Mouse (Mus musculus) liver, embryonic 11.5 days (tissue): Measurements from ENCODE around the gene Mettl7a2. TPM values are rescaled to one million over a fixed set of nuclear protein-coding genes. Genes with fewer than 3 reads are reported as not detected.
"Not testable (repeated sequence)": the region's sequence is repeated elsewhere in the genome, so short reads cannot be mapped to it uniquely, and the experiment has no call there.

Experiments used
- ATAC-seq: fragments of 200-750 bp; cut with Nextera tagmentation; replicated peaks from 2 replicates; pipeline ENCODE4 v1.8.0; 2017; ENCODE audit warnings: moderate number of reproducible peaks, mild to moderate bottlenecking, moderate TSS enrichment, moderate library complexity; ENCODE audit not compliant: low FRiP score
- DNase-seq: peaks from one replicate; pipeline ENCODE4 v3.0.0-alpha.2; 2017; ENCODE audit warnings: low spot score
- H3K27ac ChIP-seq: fragments of 300-500 bp; sonication (generic); 2 replicates; pipeline ENCODE4 v1.5.1; 2014; ENCODE audit warnings: mild to moderate bottlenecking, low read depth, low read length, control low read depth
- H3K27me3 ChIP-seq: fragments of 300-500 bp; sonication (generic); replicated peaks from 2 replicates; pipeline ENCODE4 v1.6.1; 2014; ENCODE audit warnings: low read length, mixed read lengths; ENCODE audit not compliant: control insufficient read depth, insufficient read depth
- H3K36me3 ChIP-seq: fragments of 300-500 bp; sonication (generic); 2 replicates; pipeline ENCODE4 v1.6.1; 2014; ENCODE audit warnings: mild to moderate bottlenecking, low read length, moderate library complexity, mixed read lengths; ENCODE audit not compliant: control insufficient read depth, insufficient read depth
- H3K4me1 ChIP-seq: fragments of 300-500 bp; sonication (generic); replicated peaks from 2 replicates; pipeline ENCODE4 v1.6.1; 2014; ENCODE audit warnings: low read length, mixed read lengths; ENCODE audit not compliant: control insufficient read depth, insufficient read depth
- H3K4me2 ChIP-seq: fragments of 300-500 bp; sonication (generic); 2 replicates; pipeline ENCODE4 v1.6.1; 2014; ENCODE audit warnings: mild to moderate bottlenecking, control low read depth, moderate library complexity
- H3K4me3 ChIP-seq: fragments of 300-500 bp; sonication (generic); 2 replicates; pipeline ENCODE4 v1.5.1; 2014; ENCODE audit warnings: low read depth, low read length, control low read depth
- H3K9ac ChIP-seq: fragments of 300-500 bp; sonication (generic); 2 replicates; pipeline ENCODE4 v1.6.1; 2014; ENCODE audit warnings: low read depth, low read length, control low read depth
- H3K9me3 ChIP-seq: fragments of 300-500 bp; sonication (generic); 2 replicates; pipeline ENCODE4 v1.6.1; 2016; ENCODE audit warnings: low read length, inconsistent platforms, mixed read lengths; ENCODE audit not compliant: control insufficient read depth
- WGBS: fragments of 180-500 bp; shearing (Covaris S2); extraction: QIAGEN DNeasy Blood & Tissue Kit; methylation state at CpG from one replicate; pipeline ENCODE4 v1.1.7; 2014; 5-methylcytosine and 5-hydroxymethylcytosine counted together
- polyA plus RNA-seq: library from polyadenylated mRNA; unstranded; fragments of >200 nt; fragmentation: Nextera tagmentation; extraction: Ambion mirVana; gene quantifications from 2 replicates; pipeline ENCODE4 v1.2.1, GENCODE M21; 2014

The Mettl7a2 gene
- polyA plus RNA-seq, 1 experiment from 2014 or later = not detected

DNA sequence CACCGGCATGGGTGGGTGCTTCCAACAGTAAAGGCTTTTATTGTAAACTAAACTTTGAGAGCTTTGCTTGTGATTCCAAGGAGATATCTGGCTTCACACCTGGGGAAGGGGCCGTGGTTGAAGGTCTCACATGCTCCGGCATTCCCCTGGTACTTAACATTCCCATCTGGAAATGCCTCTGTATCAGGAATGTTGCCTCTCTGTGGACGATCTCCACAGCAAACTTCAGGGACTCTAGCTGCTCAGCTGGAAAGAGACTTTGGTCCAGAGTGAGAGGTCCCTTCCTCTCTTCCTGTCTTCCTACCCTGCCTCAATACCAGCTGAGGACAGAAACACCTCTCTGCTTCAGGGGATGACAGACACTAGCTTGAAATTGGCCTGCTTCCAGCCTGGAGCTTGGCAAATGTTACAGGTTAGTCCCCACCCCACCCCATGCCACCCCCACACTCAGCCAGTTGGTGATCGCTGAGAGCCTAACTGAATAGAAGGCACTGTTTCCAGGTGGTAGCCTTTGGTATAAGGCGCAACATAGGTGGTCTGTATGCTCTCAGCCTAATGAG lies 1.4 kb upstream of the Mettl7a2 start:
- H3K4me3 ChIP-seq = no peak overlapping the region
- ATAC-seq (no peak), DNase-seq (no peak)
- no peaks in the 10 kb centered on the region for H3K9me3 ChIP-seq
- H3K4me1 ChIP-seq = no peaks in the 10 kb centered on the region
- H3K36me3 ChIP-seq = no peaks in the 10 kb centered on the region
- no peaks in the 10 kb centered on the region for H3K27me3 ChIP-seq
- WGBS = 66% methylated on average over 6 of the region's 6 CpGs
- H3K9ac ChIP-seq = no peak overlapping the region
- H3K27ac ChIP-seq = no peak overlapping the region
- no peak overlapping the region for H3K4me2 ChIP-seq

GRCm38 (mm10) chr15:100353399-100353798 lies 399 bp downstream of the Mettl7a2 start:
- not testable (repeated sequence) for H3K4me1 ChIP-seq, H3K9ac ChIP-seq, H3K9me3 ChIP-seq, DNase-seq, H3K36me3 ChIP-seq, H3K27me3 ChIP-seq, ATAC-seq, H3K4me2 ChIP-seq, H3K27ac ChIP-seq, H3K4me3 ChIP-seq
- 79% methylated on average over 20 of the region's 22 CpGs for WGBS

GRCm38 (mm10) chr15:100355876-100356275 lies 2.9 kb downstream of the Mettl7a2 start:
- Histone ChIP-seq H3K9me3 (no peaks in the 10 kb centered on the region), H3K9ac (no peak overlapping the region), H3K4me3 (no peak overlapping the region), H3K27ac (no peak overlapping the region), H3K4me1 (no peaks in the 10 kb centered on the region), H3K36me3 (no peaks in the 10 kb centered on the region), H3K27me3 (no peaks in the 10 kb centered on the region), H3K4me2 (no peak overlapping the region)
- 76% methylated on average over 5 of the region's 5 CpGs for WGBS
- ATAC-seq = no peak
- DNase-seq = no peak

GRCm38 (mm10) chr15:100364242-100364641 lies 11.2 kb downstream of the Mettl7a2 start, which contains the start of gene Higd1c:
Gene Higd1c, plus strand, starts transcription at chr15:100364542.
- Histone ChIP-seq H3K9me3 (no peaks in the 10 kb centered on the region), H3K27me3 (no peaks in the 10 kb centered on the region), H3K27ac (no peak within 1 kb of the TSS), H3K4me2 (no peak within 1 kb of the TSS), H3K4me3 (no peak within 1 kb of the TSS), H3K9ac (no peak within 1 kb of the TSS), H3K36me3 (no peaks in the 10 kb centered on the region), H3K4me1 (no peaks in the 10 kb centered on the region)
- no peak for DNase-seq
- WGBS = 64% methylated on average over 7 of the region's 7 CpGs
- ATAC-seq = no peak

- H3K4me1 ChIP-seq, H3K36me3 ChIP-seq, H3K27me3 ChIP-seq, ATAC-seq, H3K9ac ChIP-seq, H3K4me3 ChIP-seq, H3K27ac ChIP-seq, DNase-seq, H3K4me2 ChIP-seq, H3K9me3 ChIP-seq: not testable (repeated sequence)
- WGBS = 74% methylated on average over 9 of the region's 9 CpGs
Observed at GRCm38 (mm10) chr15:100365967-100366366, 13.0 kb downstream of the Mettl7a2 start.

DNA sequence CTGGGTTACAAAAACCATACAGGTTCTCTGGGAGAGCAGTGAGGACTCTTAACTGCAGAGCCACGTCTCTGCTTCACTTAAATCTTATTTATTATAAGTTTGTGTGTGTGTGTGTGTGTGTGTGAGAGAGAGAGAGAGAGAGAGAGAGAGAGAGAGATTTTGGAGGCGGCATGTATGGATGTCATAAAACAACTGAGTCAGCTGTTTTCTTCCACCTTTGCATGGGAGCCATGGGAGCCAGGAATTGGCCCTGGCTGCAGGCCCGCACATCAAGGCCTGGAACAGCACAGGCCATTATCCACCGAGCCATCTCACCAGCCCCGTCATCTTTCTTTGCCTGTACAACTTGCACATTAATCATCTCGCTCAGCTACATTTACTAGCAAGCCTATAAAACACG lies 14.1 kb downstream of the Mettl7a2 start:
- 77% methylated on average over 7 of the region's 7 CpGs for WGBS
- Histone ChIP-seq H3K4me3 (no peak overlapping the region), H3K9ac (no peak overlapping the region), H3K9me3 (no peaks in the 10 kb centered on the region), H3K4me1 (no peaks in the 10 kb centered on the region), H3K27ac (no peak overlapping the region), H3K27me3 (no peaks in the 10 kb centered on the region), H3K4me2 (no peak overlapping the region), H3K36me3 (no peaks in the 10 kb centered on the region)
- ATAC-seq = no peak
- no peak for DNase-seq

DNA sequence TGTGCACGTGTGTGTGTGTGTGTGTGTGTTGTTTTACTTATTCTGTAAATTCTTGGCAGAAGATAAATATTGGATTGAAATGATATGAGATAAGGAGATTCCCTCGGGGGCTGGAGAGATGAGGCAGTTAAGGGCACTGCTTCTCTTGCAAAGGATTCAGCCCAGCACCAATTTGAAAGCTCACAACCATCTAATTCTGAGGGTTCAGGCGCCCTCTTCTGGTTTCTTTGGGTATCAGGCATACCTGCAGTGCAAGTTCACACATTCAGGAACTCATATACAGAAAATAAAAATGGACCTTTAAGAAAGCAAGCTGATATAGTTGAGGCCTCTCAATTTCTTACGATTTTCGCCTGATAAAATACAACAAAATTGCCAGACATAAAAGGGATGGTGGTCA lies 22.1 kb downstream of the Mettl7a2 start:
- H3K4me1 ChIP-seq = no peaks in the 10 kb centered on the region
- DNase-seq = no peak
- no peaks in the 10 kb centered on the region for H3K27me3 ChIP-seq
- H3K9ac ChIP-seq = no peak overlapping the region
- WGBS = 30% methylated on average over 5 of the region's 5 CpGs
- ATAC-seq = no peak
- H3K4me3 ChIP-seq = no peak overlapping the region
- no peak overlapping the region for H3K27ac ChIP-seq
- H3K4me2 ChIP-seq = no peak overlapping the region
- H3K36me3 ChIP-seq = no peaks in the 10 kb centered on the region
- no peaks in the 10 kb centered on the region for H3K9me3 ChIP-seq

DNA sequence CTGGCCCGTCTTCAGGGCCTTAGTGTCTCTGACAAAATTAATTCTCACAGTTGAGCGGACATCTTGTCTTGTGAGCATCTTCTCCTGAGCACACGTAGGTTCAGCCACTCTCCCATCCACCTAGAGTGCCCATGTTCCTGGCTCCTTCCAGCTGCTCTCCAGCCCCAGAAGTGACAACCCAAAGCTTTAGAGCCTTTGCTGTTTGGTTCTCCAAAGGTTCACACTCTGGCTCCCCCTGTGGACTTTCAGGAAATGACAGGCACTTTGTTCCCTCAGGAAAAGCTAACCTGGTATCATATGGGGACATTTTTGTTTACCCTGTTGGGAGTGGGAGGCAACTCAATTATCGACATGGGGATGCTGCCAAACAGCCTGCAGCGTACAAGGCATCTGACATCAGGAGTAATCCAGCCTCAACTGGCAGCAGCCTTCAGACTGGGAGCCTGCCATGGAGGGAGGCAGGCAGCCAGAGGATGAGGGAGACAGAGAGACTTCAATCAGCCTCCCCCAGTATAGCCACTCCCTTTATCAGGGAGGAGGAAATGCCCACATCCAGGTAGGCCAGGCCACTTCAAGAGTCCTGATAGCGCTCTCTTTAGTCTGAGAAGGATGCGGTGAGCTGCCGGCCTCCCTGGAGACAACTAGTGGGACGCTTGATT lies 25.0 kb downstream of the Mettl7a2 start:
- not testable (repeated sequence) for H3K4me3 ChIP-seq, H3K4me1 ChIP-seq, H3K36me3 ChIP-seq, H3K4me2 ChIP-seq, ATAC-seq, H3K27me3 ChIP-seq, DNase-seq, H3K9me3 ChIP-seq, H3K9ac ChIP-seq, H3K27ac ChIP-seq
- 28% methylated on average over 3 of the region's 9 CpGs for WGBS

GRCm38 (mm10) chr15:100379658-100380057 lies 26.7 kb downstream of the Mettl7a2 start:
- no peak for ATAC-seq

More at GRCm38 (mm10) chr15:100379658-100380057, 26.7 kb downstream of the Mettl7a2 start:
- H3K27me3 ChIP-seq = no peaks in the 10 kb centered on the region
- WGBS = 83% methylated on average over 8 of the region's 8 CpGs
- no peaks in the 10 kb centered on the region for H3K9me3 ChIP-seq
- no peak overlapping the region for H3K27ac ChIP-seq
- H3K36me3 ChIP-seq = no peaks in the 10 kb centered on the region
- H3K4me2 ChIP-seq = no peak overlapping the region
- no peak for DNase-seq
- no peaks in the 10 kb centered on the region for H3K4me1 ChIP-seq
- H3K4me3 ChIP-seq = no peak overlapping the region
- no peak overlapping the region for H3K9ac ChIP-seq
